Mouse (Mus musculus) forebrain, embryonic 14.5 days (tissue): ENCODE results near the gene Lrrn4cl. TPM values are rescaled to one million over a fixed set of nuclear protein-coding genes. Genes with fewer than 3 reads are reported as not detected.
"Not testable (repeated sequence)": the region's sequence is repeated elsewhere in the genome, so short reads cannot be mapped to it uniquely, and the experiment has no call there.

Experiments used
- ATAC-seq: fragments of 200-750 bp; cut with Nextera tagmentation; 2 replicates; pipeline ENCODE4 v1.8.0; 2017; ENCODE audit warnings: mild to moderate bottlenecking, moderate library complexity
- DNase-seq: peaks from one replicate; pipeline ENCODE4 v3.0.0-alpha.2; 2015; ENCODE audit warnings: low spot score
- H3K27ac ChIP-seq: fragments of 300-500 bp; sonication (generic); 2 replicates; pipeline ENCODE4 v1.5.1; 2014; ENCODE audit warnings: low read depth, mild to moderate bottlenecking, control low read depth, low read length, moderate library complexity
- H3K27me3 ChIP-seq: fragments of 300-500 bp; sonication (generic); replicated peaks from 2 replicates; pipeline ENCODE4 v1.6.1; 2014; ENCODE audit warnings: low read length, control low read depth, mixed read lengths; ENCODE audit not compliant: control insufficient read depth, insufficient read depth
- H3K36me3 ChIP-seq: fragments of 300-500 bp; sonication (generic); 2 replicates; pipeline ENCODE4 v1.6.1; 2014; ENCODE audit warnings: low read length, control low read depth; ENCODE audit not compliant: control insufficient read depth, insufficient read depth
- H3K4me1 ChIP-seq: fragments of 300-500 bp; sonication (generic); 2 replicates; pipeline ENCODE4 v1.6.1; 2014; ENCODE audit warnings: antibody characterized with exemption, low read length, control low read depth; ENCODE audit not compliant: control insufficient read depth, insufficient read depth
- H3K4me2 ChIP-seq: fragments of 300-500 bp; sonication (generic); 2 replicates; pipeline ENCODE4 v1.6.1; 2014; ENCODE audit warnings: mild to moderate bottlenecking, control low read depth, low read length
- H3K4me3 ChIP-seq: fragments of 300-500 bp; sonication (generic); 2 replicates; pipeline ENCODE4 v1.5.1; 2014; ENCODE audit warnings: low read depth, low read length, control low read depth
- H3K9ac ChIP-seq: fragments of 300-500 bp; sonication (generic); 2 replicates; pipeline ENCODE4 v1.6.1; 2014; ENCODE audit warnings: mild to moderate bottlenecking, low read length, control low read depth, moderate library complexity
- H3K9me3 ChIP-seq: fragments of 300-500 bp; sonication (generic); replicated peaks from 2 replicates; pipeline ENCODE4 v1.6.1; 2016; ENCODE audit warnings: low read length, control low read depth, mixed read lengths; ENCODE audit not compliant: control insufficient read depth
- WGBS: fragments of 180-500 bp; shearing (Covaris S2); extraction: QIAGEN DNeasy Blood & Tissue Kit; methylation state at CpG from one replicate; pipeline ENCODE4 v1.1.7; 2014; 5-methylcytosine and 5-hydroxymethylcytosine counted together
- polyA plus RNA-seq: library from polyadenylated mRNA; unstranded; fragments of >200 nt; fragmentation: Nextera tagmentation; extraction: Ambion mirVana; gene quantifications from 2 replicates; pipeline ENCODE4 v1.2.1, GENCODE M21; 2014

Gene Lrrn4cl
- polyA plus RNA-seq, 1 experiment from 2014 or later, result 0.29 TPM

GRCm38 (mm10) chr19:8887585-8888463 lies 37.3 kb downstream of the Lrrn4cl start:
- Histone ChIP-seq H3K27me3 (no peaks in the 10 kb centered on the region), H3K4me3 (peak overlapping the region; percentile 67), H3K27ac (peak overlapping the region; percentile 67), H3K9me3 (no peaks in the 10 kb centered on the region), H3K4me1 (peaks cover 9% of the 10 kb centered on the region; the same call in 1 of the 2 replicates), H3K4me2 (peak overlapping the region; percentile 76), H3K9ac (peak overlapping the region; percentile 77), H3K36me3 (peaks cover 7% of the 10 kb centered on the region; the same call in 1 of the 2 replicates)
- no peak for ATAC-seq
- DNase-seq, result peak; percentile 13
- 17% methylated on average over 19 of the region's 19 CpGs for WGBS

- DNase-seq (peak; percentile 99), ATAC-seq (peak; percentile 97)
- Histone ChIP-seq H3K9me3 (no peaks in the 10 kb centered on the region), H3K36me3 (peaks cover 7% of the 10 kb centered on the region; the same call in 1 of the 2 replicates), H3K27ac (peak within 1 kb of the TSS; percentile 76), H3K4me1 (peaks cover 12% of the 10 kb centered on the region), H3K9ac (peak within 1 kb of the TSS; percentile 77), H3K4me3 (peak within 1 kb of the TSS; percentile 67), H3K27me3 (no peaks in the 10 kb centered on the region), H3K4me2 (peak within 1 kb of the TSS; percentile 76)
- under 1% methylated on average over 58 of the region's 58 CpGs for WGBS
Measured at GRCm38 (mm10) chr19:8888511-8889385, 38.2 kb downstream of the Lrrn4cl start, which contains the start of the genes 1810009A15Rik and Gm49416. TSS of gene 1810009A15Rik (plus strand) at chr19:8888853. TSS of gene Gm49416 (plus strand) at chr19:8888926.

GRCm38 (mm10) chr19:8892829-8893766 lies 42.5 kb downstream of the Lrrn4cl start, which contains the start of gene Ints5:
TSS of gene Ints5 (plus strand) at chr19:8893005.
- Histone ChIP-seq H3K4me3 (peak within 1 kb of the TSS; percentile 79), H3K36me3 (peaks cover 30% of the 10 kb centered on the region), H3K4me2 (peak within 1 kb of the TSS; percentile 77), H3K9ac (peak within 1 kb of the TSS; percentile 93), H3K27me3 (no peaks in the 10 kb centered on the region), H3K9me3 (no peaks in the 10 kb centered on the region), H3K27ac (peak within 1 kb of the TSS; percentile 71), H3K4me1 (peaks cover 19% of the 10 kb centered on the region)
- WGBS, result 3% methylated on average over 54 of the region's 54 CpGs
- peak; percentile 92 for DNase-seq
- peak; percentile 57 for ATAC-seq

GRCm38 (mm10) chr19:8895397-8895960 lies 44.9 kb downstream of the Lrrn4cl start:
- H3K9ac ChIP-seq, result no peak overlapping the region
- no peak overlapping the region for H3K4me3 ChIP-seq
- H3K36me3 ChIP-seq, result peaks cover 25% of the 10 kb centered on the region
- H3K27me3 ChIP-seq, result no peaks in the 10 kb centered on the region
- H3K9me3 ChIP-seq, result no peaks in the 10 kb centered on the region
- ATAC-seq (no peak), DNase-seq (no peak)
- WGBS, result 92% methylated on average over 9 of the region's 9 CpGs
- no peak overlapping the region for H3K4me2 ChIP-seq
- no peak overlapping the region for H3K27ac ChIP-seq
- H3K4me1 ChIP-seq, result peaks cover 24% of the 10 kb centered on the region

GRCm38 (mm10) chr19:8896231-8896630 lies 45.7 kb downstream of the Lrrn4cl start:
- ATAC-seq, H3K9ac ChIP-seq: not testable (repeated sequence)
- WGBS, result 96% methylated on average over 5 of the region's 5 CpGs

GRCm38 (mm10) chr19:8897211-8897864 lies 46.8 kb downstream of the Lrrn4cl start:
- peak overlapping the region; percentile 74 for H3K27ac ChIP-seq
- peak overlapping the region; percentile 94 for H3K4me2 ChIP-seq
- 27% methylated on average over 21 of the region's 21 CpGs for WGBS
- H3K4me3 ChIP-seq, result peak overlapping the region; percentile 88
- H3K4me1 ChIP-seq, result peaks cover 24% of the 10 kb centered on the region
- H3K9ac ChIP-seq, result peak overlapping the region; percentile 63
- not testable (repeated sequence) for H3K9me3 ChIP-seq, H3K27me3 ChIP-seq
- peak; percentile 32 for DNase-seq
- peaks cover 27% of the 10 kb centered on the region for H3K36me3 ChIP-seq
- ATAC-seq, result peak; percentile 47

More at GRCm38 (mm10) chr19:8896231-8896630, 45.7 kb downstream of the Lrrn4cl start:
- Histone ChIP-seq H3K36me3 (peaks cover 22% of the 10 kb centered on the region), H3K4me1 (peaks cover 24% of the 10 kb centered on the region)
- H3K9me3 ChIP-seq, H3K27ac ChIP-seq, DNase-seq, H3K27me3 ChIP-seq, H3K4me3 ChIP-seq, H3K4me2 ChIP-seq: not testable (repeated sequence)

GRCm38 (mm10) chr19:8897865-8898495 lies 47.4 kb downstream of the Lrrn4cl start, which contains the start of gene Ganab:
TSS of gene Ganab (plus strand) at chr19:8898071.
- peak within 1 kb of the TSS; percentile 74 for H3K27ac ChIP-seq
- H3K27me3 ChIP-seq, result no peaks in the 10 kb centered on the region
- H3K4me2 ChIP-seq, result peak within 1 kb of the TSS; percentile 94
- DNase-seq, result peak; percentile 99
- H3K36me3 ChIP-seq, result peaks cover 32% of the 10 kb centered on the region
- H3K4me3 ChIP-seq, result peak within 1 kb of the TSS; percentile 88
- no peaks in the 10 kb centered on the region for H3K9me3 ChIP-seq
- H3K9ac ChIP-seq, result peak within 1 kb of the TSS; percentile 80
- under 1% methylated on average over 47 of the region's 53 CpGs for WGBS
- peak; percentile 99 for ATAC-seq
- peaks cover 24% of the 10 kb centered on the region for H3K4me1 ChIP-seq
